ENCODE assay signal across 11 mouse cellular contexts in genomic region chr1:90969347-90969784, GRCm38 (mm10). TPM values are rescaled to one million over a fixed set of nuclear protein-coding genes. Genes with fewer than 3 reads are reported as not detected.
A peak's percentile ranks its signal among the peaks of the same experiment; 100 is the strongest.
DNase-seq lines count a peak whose midpoint lies in the region; ATAC-seq and TF ChIP-seq lines count a peak whose summit lies in the region.
"Had no signal": no experiment of that assay in that cellular context is flagged by ENCODE, and none has a peak within 500 bp of the region (broad histone marks: within the 10 kb centered on the region; RNA-seq: fewer than 3 reads in every experiment).

Gene Rab17 (minus strand): TSS chr1:90969661.

- no peaks in the 10 kb centered on the region for H3K36me3 ChIP-seq in embryonic facial prominence, embryonic 13.5 days
- no peaks in the 10 kb centered on the region for H3K36me3 ChIP-seq in lung, embryonic 16.5 days (ENCODE audit: control insufficient read depth, insufficient read depth, low read length)

- H3K9me3 ChIP-seq in embryonic facial prominence, embryonic 13.5 days: no peaks in the 10 kb centered on the region
- H3K9me3 ChIP-seq in lung, embryonic 16.5 days (ENCODE audit: control insufficient read depth, low read length): no peaks in the 10 kb centered on the region

- peak; percentile 88 for DNase-seq in heart, adult 11 months
- DNase-seq in heart, postnatal 4 days: no peak
- peak; percentile 79 to 83 for DNase-seq in kidney, postnatal 36 days
- no peak for DNase-seq in adrenal gland, postnatal 10 days
- no peak for DNase-seq in cerebellum, adult 8-10 months
- no peak for DNase-seq in gastrocnemius, adult 2 months
- DNase-seq: adrenal gland, postnatal 25 days; B cell, adult 2 months; layer of hippocampus, postnatal 36 days had no signal

- ATAC-seq in embryonic facial prominence, embryonic 13.5 days (ENCODE audit: insufficient number of reproducible peaks, insufficient read depth, low FRiP score, low TSS enrichment, low read depth): no peak
- peak; percentile 74 for ATAC-seq in lung, embryonic 16.5 days (ENCODE audit: low read depth)

- peaks cover 48% of the 10 kb centered on the region for H3K4me1 ChIP-seq in embryonic facial prominence, embryonic 13.5 days
- peaks cover 23% of the 10 kb centered on the region for H3K4me1 ChIP-seq in lung, embryonic 16.5 days (replicated peaks; ENCODE audit: control insufficient read depth, insufficient read depth, low read length)

- peak within 1 kb of the TSS; percentile 22; the same call in 1 of the 2 replicates for H3K27ac ChIP-seq in embryonic facial prominence, embryonic 13.5 days
- peak within 1 kb of the TSS; percentile 88 for H3K27ac ChIP-seq in lung, embryonic 16.5 days (ENCODE audit: low read length)
- no peak within 1 kb of the TSS for H3K27ac ChIP-seq in gastrocnemius, adult 2 months

- intact Hi-C loops in gastrocnemius, adult 2 months (cut with DNase I): no loop called here

- H3K27me3 ChIP-seq in embryonic facial prominence, embryonic 13.5 days: peaks cover 3% of the 10 kb centered on the region; the same call in 1 of the 2 replicates
- H3K27me3 ChIP-seq in lung, embryonic 16.5 days (ENCODE audit: control insufficient read depth, insufficient read depth, low read depth, low read length): no peaks in the 10 kb centered on the region

- 19% methylated on average over 9 of the region's 9 CpGs for WGBS in embryonic facial prominence, embryonic 13.5 days
- WGBS in lung, embryonic 16.5 days: 15% methylated on average over 9 of the region's 9 CpGs

- TF ChIP-seq CTCF in gastrocnemius, adult 2 months (IDR thresholded peaks at IDR 0.05): no peak

- peak within 1 kb of the TSS; percentile 54 for H3K9ac ChIP-seq in embryonic facial prominence, embryonic 13.5 days
- peak within 1 kb of the TSS; percentile 50; the same call in 1 of the 2 replicates for H3K9ac ChIP-seq in lung, embryonic 16.5 days (ENCODE audit: low read length)

- H3K4me3 ChIP-seq in embryonic facial prominence, embryonic 13.5 days: 0 out of 2 replicates have a peak within 1 kb of the TSS, but pooled peaks have one; percentile 6
- H3K4me3 ChIP-seq in lung, embryonic 16.5 days (ENCODE audit: low read length): peak within 1 kb of the TSS; percentile 24
- H3K4me3 ChIP-seq in gastrocnemius, adult 2 months: no peak within 1 kb of the TSS

- peak within 1 kb of the TSS; percentile 36 for H3K4me2 ChIP-seq in embryonic facial prominence, embryonic 13.5 days
- H3K4me2 ChIP-seq in lung, embryonic 16.5 days (ENCODE audit: low read depth, low read length): peak within 1 kb of the TSS; percentile 38

RNA-seq across cellular contexts. Expression of gene Rab17, which starts in this region (rescaled TPM):
- total RNA-seq in heart, postnatal 4 days (2021): 1 to 10 TPM; 4.3 to 5.1 TPM
- polyA plus RNA-seq in embryonic facial prominence, embryonic 13.5 days (2015; fragmentation: Nextera tagmentation; extraction: Ambion mirVana): 1.3 and 1.5 TPM in 2 replicates
- 3.1 and 3.8 TPM in 2 replicates for polyA plus RNA-seq in lung, embryonic 16.5 days (2015; fragmentation: Nextera tagmentation; extraction: Ambion mirVana)
- 1 to 10 TPM; 2.1 to 2.8 TPM for total RNA-seq in adrenal gland, postnatal 10 days (2021)
- total RNA-seq in gastrocnemius, adult 2 months (2021): not detected
- total RNA-seq: adrenal gland, postnatal 25 days; layer of hippocampus, postnatal 36 days had no signal

Comparison
In these comparisons a context has a peak if more than half of its experiments do, and no peak if none do; other contexts are left out.
1. DNase-seq: peak in heart, adult 11 months (single experiment) and kidney, postnatal 36 days (2 of 2); none in heart, postnatal 4 days (single experiment), adrenal gland, postnatal 10 days (single experiment), cerebellum, adult 8-10 months (single experiment) and gastrocnemius, adult 2 months (single experiment).